Mouse (Mus musculus): ENCODE results near the gene Sart1. TPM values are rescaled to one million over a fixed set of nuclear protein-coding genes. Genes with fewer than 3 reads are reported as not detected.

Gene Sart1
- 74.8 and 75.3 TPM in 2 replicates for polyA plus RNA-seq (2015; fragmentation: Nextera tagmentation; extraction: Ambion mirVana)

- ATAC-seq (ENCODE audit: insufficient read depth, low FRiP score, low read depth), result peak; percentile 95
- Histone ChIP-seq H3K27ac (peak within 1 kb of the TSS; percentile 89), H3K4me1 (peaks cover 26% of the 10 kb centered on the region), H3K36me3 (peaks cover 21% of the 10 kb centered on the region), H3K4me3 (replicated peaks) (peak within 1 kb of the TSS; percentile 79), H3K9me3 (no peaks in the 10 kb centered on the region), H3K9ac (peak within 1 kb of the TSS; percentile 66), H3K4me2 (peak within 1 kb of the TSS; percentile 72), H3K27me3 (replicated peaks) (no peaks in the 10 kb centered on the region)
- WGBS, result 1% methylated on average over 43 of the region's 43 CpGs
Observed at GRCm38 (mm10) chr19:5388588-5389242, at the start of gene Sart1. Gene Sart1 (minus strand): TSS chr19:5388703.

GRCm38 (mm10) chr19:5433951-5434350, 45.4 kb upstream of the Sart1 start:
- Histone ChIP-seq H3K9ac (no peak overlapping the region), H3K27ac (peak overlapping the region; percentile 79; the same call in 1 of the 2 replicates), H3K9me3 (no peaks in the 10 kb centered on the region), H3K27me3 (replicated peaks) (no peaks in the 10 kb centered on the region), H3K4me2 (peak overlapping the region; percentile 89), H3K36me3 (no peaks in the 10 kb centered on the region), H3K4me3 (replicated peaks) (peak overlapping the region; percentile 36; the same call in 1 of the 2 replicates), H3K4me1 (peaks cover 19% of the 10 kb centered on the region)
- 49% methylated on average over 7 of the region's 7 CpGs for WGBS
- ATAC-seq (ENCODE audit: insufficient read depth, low FRiP score, low read depth), result no peak

- WGBS, result 2% methylated on average over 16 of the region's 16 CpGs
- peak; percentile 61 for ATAC-seq (ENCODE audit: insufficient read depth, low FRiP score, low read depth)
- Histone ChIP-seq H3K9ac (peak overlapping the region; percentile 39), H3K4me1 (peaks cover 19% of the 10 kb centered on the region), H3K36me3 (no peaks in the 10 kb centered on the region), H3K27ac (peak overlapping the region; percentile 79), H3K4me3 (replicated peaks) (peak overlapping the region; percentile 36), H3K4me2 (peak overlapping the region; percentile 89), H3K27me3 (replicated peaks) (no peaks in the 10 kb centered on the region), H3K9me3 (no peaks in the 10 kb centered on the region)
Observed at GRCm38 (mm10) chr19:5432992-5433852, 44.7 kb upstream of the Sart1 start.

- Histone ChIP-seq H3K9me3 (no peaks in the 10 kb centered on the region), H3K9ac (no peak overlapping the region), H3K36me3 (0 out of 2 replicates have a peak, but pooled peaks cover 2% of the 10 kb centered on the region), H3K27ac (no peak overlapping the region), H3K4me2 (no peak overlapping the region), H3K4me1 (peaks cover 22% of the 10 kb centered on the region), H3K4me3 (replicated peaks) (no peak overlapping the region), H3K27me3 (replicated peaks) (no peaks in the 10 kb centered on the region)
- no peak for ATAC-seq (ENCODE audit: insufficient read depth, low FRiP score, low read depth)
- WGBS, result 71% methylated on average over 4 of the region's 4 CpGs
Observed at GRCm38 (mm10) chr19:5431911-5432464, 43.5 kb upstream of the Sart1 start.

- Histone ChIP-seq H3K4me1 (peaks cover 34% of the 10 kb centered on the region), H3K27ac (no peak overlapping the region), H3K4me3 (replicated peaks) (no peak overlapping the region), H3K9ac (no peak overlapping the region), H3K36me3 (0 out of 2 replicates have a peak, but pooled peaks cover 9% of the 10 kb centered on the region), H3K27me3 (replicated peaks) (no peaks in the 10 kb centered on the region), H3K4me2 (no peak overlapping the region), H3K9me3 (no peaks in the 10 kb centered on the region)
- 86% methylated on average over 1 of the region's 1 CpGs for WGBS
- no peak for ATAC-seq (ENCODE audit: insufficient read depth, low FRiP score, low read depth)
Observed at GRCm38 (mm10) chr19:5430408-5430807, 41.9 kb upstream of the Sart1 start.

GRCm38 (mm10) chr19:5429806-5430205, 41.3 kb upstream of the Sart1 start:
- Histone ChIP-seq H3K9me3 (no peaks in the 10 kb centered on the region), H3K27me3 (replicated peaks) (no peaks in the 10 kb centered on the region), H3K27ac (no peak overlapping the region), H3K9ac (no peak overlapping the region), H3K36me3 (0 out of 2 replicates have a peak, but pooled peaks cover 9% of the 10 kb centered on the region), H3K4me1 (peaks cover 34% of the 10 kb centered on the region), H3K4me2 (no peak overlapping the region), H3K4me3 (replicated peaks) (no peak overlapping the region)
- no peak for ATAC-seq (ENCODE audit: insufficient read depth, low FRiP score, low read depth)
- WGBS, result 67% methylated on average over 8 of the region's 8 CpGs

- ATAC-seq (ENCODE audit: insufficient read depth, low FRiP score, low read depth), result no peak
- Histone ChIP-seq H3K4me2 (no peak overlapping the region), H3K27ac (no peak overlapping the region), H3K9me3 (no peaks in the 10 kb centered on the region), H3K4me3 (replicated peaks) (no peak overlapping the region), H3K36me3 (0 out of 2 replicates have a peak, but pooled peaks cover 9% of the 10 kb centered on the region), H3K4me1 (peaks cover 32% of the 10 kb centered on the region), H3K9ac (no peak overlapping the region), H3K27me3 (replicated peaks) (no peaks in the 10 kb centered on the region)
- WGBS, result 74% methylated on average over 4 of the region's 4 CpGs
Observed at GRCm38 (mm10) chr19:5429219-5429618, 40.7 kb upstream of the Sart1 start.

GRCm38 (mm10) chr19:5428083-5428482, 39.6 kb upstream of the Sart1 start:
- no peak overlapping the region for H3K9ac ChIP-seq
- 85% methylated on average over 2 of the region's 2 CpGs for WGBS

GRCm38 (mm10) chr19:5426640-5427290, 38.3 kb upstream of the Sart1 start:
- no peaks in the 10 kb centered on the region for H3K27me3 ChIP-seq (replicated peaks)
- H3K36me3 ChIP-seq, result peaks cover 14% of the 10 kb centered on the region; the same call in 1 of the 2 replicates
- H3K27ac ChIP-seq, result no peak overlapping the region
- H3K9me3 ChIP-seq, result no peaks in the 10 kb centered on the region
- 85% methylated on average over 13 of the region's 13 CpGs for WGBS
- peaks cover 31% of the 10 kb centered on the region for H3K4me1 ChIP-seq
- ATAC-seq (ENCODE audit: insufficient read depth, low FRiP score, low read depth), result no peak
- no peak overlapping the region for H3K9ac ChIP-seq
- H3K4me3 ChIP-seq (replicated peaks), result peak overlapping the region; percentile 89; the same call in 1 of the 2 replicates
- peak overlapping the region; percentile 80 for H3K4me2 ChIP-seq

More at GRCm38 (mm10) chr19:5428083-5428482, 39.6 kb upstream of the Sart1 start:
- no peaks in the 10 kb centered on the region for H3K9me3 ChIP-seq
- no peaks in the 10 kb centered on the region for H3K27me3 ChIP-seq (replicated peaks)
- H3K36me3 ChIP-seq, result peaks cover 10% of the 10 kb centered on the region; the same call in 1 of the 2 replicates
- no peak overlapping the region for H3K4me3 ChIP-seq (replicated peaks)
- peaks cover 34% of the 10 kb centered on the region for H3K4me1 ChIP-seq
- ATAC-seq (ENCODE audit: insufficient read depth, low FRiP score, low read depth), result no peak
- H3K4me2 ChIP-seq, result no peak overlapping the region
- H3K27ac ChIP-seq, result no peak overlapping the region

GRCm38 (mm10) chr19:5425906-5426565, 37.5 kb upstream of the Sart1 start:
- H3K4me3 ChIP-seq (replicated peaks), result peak overlapping the region; percentile 89
- no peak for ATAC-seq (ENCODE audit: insufficient read depth, low FRiP score, low read depth)
- H3K27ac ChIP-seq, result peak overlapping the region; percentile 85; the same call in 1 of the 2 replicates
- H3K36me3 ChIP-seq, result peaks cover 15% of the 10 kb centered on the region; the same call in 1 of the 2 replicates
- H3K4me2 ChIP-seq, result peak overlapping the region; percentile 80
- no peaks in the 10 kb centered on the region for H3K9me3 ChIP-seq
- peaks cover 31% of the 10 kb centered on the region for H3K4me1 ChIP-seq
- H3K27me3 ChIP-seq (replicated peaks), result no peaks in the 10 kb centered on the region
- WGBS, result 84% methylated on average over 18 of the region's 18 CpGs
- H3K9ac ChIP-seq, result peak overlapping the region; percentile 88; the same call in 1 of the 2 replicates
